In the genomic region with DNA sequence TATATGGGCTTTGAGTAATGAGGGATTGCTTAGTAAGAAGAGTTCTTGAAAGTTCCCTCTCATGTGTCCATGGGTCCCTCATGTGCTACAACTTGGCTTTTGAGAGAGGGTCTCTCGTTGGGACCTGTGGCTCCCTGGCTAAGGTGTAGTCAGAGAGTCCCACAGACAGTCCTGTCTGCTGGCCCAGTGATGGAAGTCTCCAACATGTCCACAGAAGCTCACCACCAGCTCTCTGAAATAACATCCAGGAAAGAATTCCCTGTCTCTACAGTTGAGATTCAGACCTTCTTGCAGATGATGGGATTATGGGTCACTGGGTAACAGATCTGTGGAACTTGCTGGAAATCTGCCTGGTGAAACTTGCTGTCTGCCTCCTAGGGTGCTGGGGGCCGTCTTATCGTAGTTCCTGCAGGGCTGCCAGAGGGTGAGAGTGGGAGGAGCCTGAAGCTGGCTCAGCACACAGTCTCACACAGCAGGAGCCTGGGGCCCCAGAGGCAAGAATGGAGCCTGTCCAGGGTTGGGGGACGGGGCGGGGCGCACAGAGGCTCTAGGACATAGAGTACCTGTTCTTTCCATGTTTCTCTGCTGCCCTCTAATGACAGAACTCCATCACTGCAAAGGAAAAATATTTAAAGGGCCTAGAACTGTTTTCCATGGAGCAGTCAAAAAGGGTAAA, we compare ENCODE assay signal across 7 mouse cellular contexts. TPM values are rescaled to one million over a fixed set of nuclear protein-coding genes. Genes with fewer than 3 reads are reported as not detected.
DNase-seq lines count a peak whose midpoint lies in the region; ATAC-seq and TF ChIP-seq lines count a peak whose summit lies in the region.

No protein-coding gene starts in this region.

- peak; percentile 83 for TF ChIP-seq CTCF in heart, adult 2 months (IDR thresholded peaks at IDR 0.05)
- TF ChIP-seq CTCF in kidney, adult 2 months (conservative IDR thresholded peaks at IDR 0.05; ENCODE audit: insufficient read depth, insufficient read length, low read depth, low read length) = peak; percentile 56

- ATAC-seq in embryonic facial prominence, embryonic 13.5 days (ENCODE audit: insufficient number of reproducible peaks, insufficient read depth, low FRiP score, low TSS enrichment, low read depth) = peak; percentile 95
- peak; percentile 94 for ATAC-seq in limb, embryonic 13.5 days (ENCODE audit: low FRiP score, low read depth)
- ATAC-seq in midbrain, embryonic 15.5 days (replicated peaks) = peak; percentile 86

- peak overlapping the region; percentile 66; the same call in 1 of the 2 replicates for H3K27ac ChIP-seq in embryonic facial prominence, embryonic 13.5 days
- peak overlapping the region; percentile 57 for H3K27ac ChIP-seq in heart, adult 2 months
- 0 out of 2 replicates have a peak overlapping the region, but pooled peaks have one; percentile 0 for H3K27ac ChIP-seq in kidney, adult 2 months (ENCODE audit: insufficient read depth, low read depth, low read length)
- H3K27ac ChIP-seq in limb, embryonic 13.5 days = peak overlapping the region; percentile 77; the same call in 1 of the 2 replicates
- H3K27ac ChIP-seq in midbrain, embryonic 15.5 days = no peak overlapping the region

- H3K4me2 ChIP-seq in embryonic facial prominence, embryonic 13.5 days = peak overlapping the region; percentile 52
- H3K4me2 ChIP-seq in limb, embryonic 13.5 days (replicated peaks) = peak overlapping the region; percentile 55
- peak overlapping the region; percentile 48 for H3K4me2 ChIP-seq in midbrain, embryonic 15.5 days

- no peaks in the 10 kb centered on the region for H3K9me3 ChIP-seq in embryonic facial prominence, embryonic 13.5 days
- H3K9me3 ChIP-seq in limb, embryonic 13.5 days = no peaks in the 10 kb centered on the region
- no peaks in the 10 kb centered on the region for H3K9me3 ChIP-seq in midbrain, embryonic 15.5 days

- H3K4me1 ChIP-seq in embryonic facial prominence, embryonic 13.5 days = peaks cover 6% of the 10 kb centered on the region
- peaks cover 12% of the 10 kb centered on the region for H3K4me1 ChIP-seq in heart, adult 2 months (ENCODE audit: control insufficient read depth, insufficient read depth, low read length)
- H3K4me1 ChIP-seq in kidney, adult 2 months (ENCODE audit: control insufficient read depth, insufficient read depth, low read length) = no peaks in the 10 kb centered on the region; the same call in 1 of the 2 replicates
- peaks cover 6% of the 10 kb centered on the region for H3K4me1 ChIP-seq in limb, embryonic 13.5 days
- H3K4me1 ChIP-seq in midbrain, embryonic 15.5 days = peaks cover 7% of the 10 kb centered on the region

- 0 out of 2 replicates have a peak, but pooled peaks have one; percentile 14 for TF ChIP-seq POLR2A in heart, adult 2 months (IDR thresholded peaks at IDR 0.05; ENCODE audit: insufficient read depth, low read depth, low read length)
- no peak for TF ChIP-seq POLR2A in kidney, adult 2 months (IDR thresholded peaks at IDR 0.05; ENCODE audit: low read depth, low read length)

- intact Hi-C loops in heart, adult 2 months (cut with DNase I) = loop anchor here (1.0 to 5.0 kb wide), 2 partner anchors 52 to 303 kb away; a partner anchor contains a TSS

- no peaks in the 10 kb centered on the region for H3K27me3 ChIP-seq in embryonic facial prominence, embryonic 13.5 days
- H3K27me3 ChIP-seq in heart, adult 2 months (ENCODE audit: control insufficient read depth, insufficient read depth, low read length) = no peaks in the 10 kb centered on the region
- H3K27me3 ChIP-seq in kidney, adult 2 months (replicated peaks; ENCODE audit: control insufficient read depth, insufficient read depth, low read length) = no peaks in the 10 kb centered on the region
- 0 out of 2 replicates have a peak, but pooled peaks cover 3% of the 10 kb centered on the region for H3K27me3 ChIP-seq in limb, embryonic 13.5 days
- H3K27me3 ChIP-seq in midbrain, embryonic 15.5 days (replicated peaks) = no peaks in the 10 kb centered on the region

- WGBS in embryonic facial prominence, embryonic 13.5 days = 11% methylated on average over 6 of the region's 6 CpGs
- 4% methylated on average over 6 of the region's 6 CpGs for WGBS in heart, adult 2 months
- WGBS in kidney, adult 2 months = 7% methylated on average over 6 of the region's 6 CpGs
- 11% methylated on average over 6 of the region's 6 CpGs for WGBS in limb, embryonic 13.5 days
- WGBS in midbrain, embryonic 15.5 days = 10% methylated on average over 6 of the region's 6 CpGs

- H3K9ac ChIP-seq in embryonic facial prominence, embryonic 13.5 days = no peak overlapping the region
- no peak overlapping the region for H3K9ac ChIP-seq in heart, adult 2 months (ENCODE audit: low read depth, low read length)
- no peak overlapping the region for H3K9ac ChIP-seq in limb, embryonic 13.5 days
- 0 out of 2 replicates have a peak overlapping the region, but pooled peaks have one; percentile 31 for H3K9ac ChIP-seq in midbrain, embryonic 15.5 days

- H3K36me3 ChIP-seq in embryonic facial prominence, embryonic 13.5 days = no peaks in the 10 kb centered on the region
- H3K36me3 ChIP-seq in heart, adult 2 months (ENCODE audit: control insufficient read depth, insufficient read depth, low read length) = no peaks in the 10 kb centered on the region
- H3K36me3 ChIP-seq in kidney, adult 2 months (ENCODE audit: control insufficient read depth, insufficient read depth, low read length) = no peaks in the 10 kb centered on the region
- H3K36me3 ChIP-seq in limb, embryonic 13.5 days = no peaks in the 10 kb centered on the region
- H3K36me3 ChIP-seq in midbrain, embryonic 15.5 days (replicated peaks) = no peaks in the 10 kb centered on the region

- H3K4me3 ChIP-seq in embryonic facial prominence, embryonic 13.5 days = peak overlapping the region; percentile 22; the same call in 1 of the 2 replicates
- peak overlapping the region; percentile 28; the same call in 1 of the 2 replicates for H3K4me3 ChIP-seq in heart, adult 2 months
- H3K4me3 ChIP-seq in kidney, adult 2 months (ENCODE audit: insufficient read depth, low read depth, low read length) = no peak overlapping the region
- H3K4me3 ChIP-seq in limb, embryonic 13.5 days = no peak overlapping the region
- peak overlapping the region; percentile 26 for H3K4me3 ChIP-seq in midbrain, embryonic 15.5 days

- TF ChIP-seq EP300 in heart, adult 2 months (IDR thresholded peaks at IDR 0.05; ENCODE audit: insufficient read depth, low read depth, low read length) = peak; percentile 58; the same call in 1 of the 2 replicates

- no peaks in the 10 kb centered on the region for H3K79me2 ChIP-seq in heart, adult 2 months (replicated peaks; ENCODE audit: control insufficient read depth, insufficient read depth, low read length)

- DNase-seq in adrenal gland, postnatal 25 days = peak; percentile 82
- DNase-seq in heart, adult 2 months = peak; percentile 89 to 92
- peak; percentile 96 for DNase-seq in kidney, adult 2 months
- DNase-seq in spleen, adult 18-20 months = peak; percentile 60 to 61

RNA-seq across cellular contexts. Expression of a gene that starts 7.3 kb away (rescaled TPM):
- 18.9 and 19.0 TPM in 2 replicates for total RNA-seq in adrenal gland, postnatal 25 days (2021)
- 18.8 and 20.0 TPM in 2 replicates for polyA plus RNA-seq in embryonic facial prominence, embryonic 13.5 days (2015; fragmentation: Nextera tagmentation; extraction: Ambion mirVana)
- 1 to 10 TPM; 6.9 to 8.5 TPM for total RNA-seq in heart, adult 2 months (2021)
- polyA plus RNA-seq in heart, adult 2 months (2012; rRNA removed) = 2.7 and 4.3 TPM in 2 replicates
- polyA plus RNA-seq in kidney, adult 2 months (2012; rRNA removed) = 6.3 and 7.2 TPM in 2 replicates
- polyA plus RNA-seq in limb, embryonic 13.5 days (2015; fragmentation: Nextera tagmentation; extraction: Ambion mirVana) = 20.3 and 21.8 TPM in 2 replicates
- 7.1 and 8.1 TPM in 2 replicates for polyA plus RNA-seq in midbrain, embryonic 15.5 days (2015; fragmentation: Nextera tagmentation; extraction: Ambion mirVana)

RNA-seq across cellular contexts. Expression of a gene that starts 32.1 kb away (rescaled TPM):
- total RNA-seq in adrenal gland, postnatal 25 days (2021) = not detected in 2 replicates
- polyA plus RNA-seq in embryonic facial prominence, embryonic 13.5 days (2015; fragmentation: Nextera tagmentation; extraction: Ambion mirVana) = not detected in 2 replicates
- total RNA-seq in heart, adult 2 months (2021) = not detected
- 1.1 TPM in 1 of 2 replicates, not detected in the other for polyA plus RNA-seq in heart, adult 2 months (2012; rRNA removed)
- 0.46 TPM in 1 of 2 replicates, not detected in the other for polyA plus RNA-seq in kidney, adult 2 months (2012; rRNA removed)
- polyA plus RNA-seq in limb, embryonic 13.5 days (2015; fragmentation: Nextera tagmentation; extraction: Ambion mirVana) = not detected in 2 replicates
- polyA plus RNA-seq in midbrain, embryonic 15.5 days (2015; fragmentation: Nextera tagmentation; extraction: Ambion mirVana) = not detected in 2 replicates

RNA-seq across cellular contexts. Expression of a gene that starts 34.9 kb away (rescaled TPM):
- total RNA-seq in adrenal gland, postnatal 25 days (2021) = 25.8 and 53.9 TPM in 2 replicates
- 17.4 and 18.9 TPM in 2 replicates for polyA plus RNA-seq in embryonic facial prominence, embryonic 13.5 days (2015; fragmentation: Nextera tagmentation; extraction: Ambion mirVana)
- 10 to 100 TPM; 20.0 to 25.0 TPM for total RNA-seq in heart, adult 2 months (2021)
- polyA plus RNA-seq in heart, adult 2 months (2012; rRNA removed) = 45.5 and 54.8 TPM in 2 replicates
- 97.0 and 104 TPM in 2 replicates for polyA plus RNA-seq in kidney, adult 2 months (2012; rRNA removed)
- polyA plus RNA-seq in limb, embryonic 13.5 days (2015; fragmentation: Nextera tagmentation; extraction: Ambion mirVana) = 28.9 and 29.3 TPM in 2 replicates
- 28.3 and 29.3 TPM in 2 replicates for polyA plus RNA-seq in midbrain, embryonic 15.5 days (2015; fragmentation: Nextera tagmentation; extraction: Ambion mirVana)

RNA-seq across cellular contexts. Expression of a gene that starts 57.2 kb away (rescaled TPM):
- total RNA-seq in adrenal gland, postnatal 25 days (2021) = 16.7 and 19.1 TPM in 2 replicates
- 10.3 and 11.2 TPM in 2 replicates for polyA plus RNA-seq in embryonic facial prominence, embryonic 13.5 days (2015; fragmentation: Nextera tagmentation; extraction: Ambion mirVana)
- total RNA-seq in heart, adult 2 months (2021) = 10 to 100 TPM in 1 of 2 experiments, 1 to 10 TPM in 1; 9.0 to 10.3 TPM
- 2.9 and 5.0 TPM in 2 replicates for polyA plus RNA-seq in heart, adult 2 months (2012; rRNA removed)
- 3.8 and 4.0 TPM in 2 replicates for polyA plus RNA-seq in kidney, adult 2 months (2012; rRNA removed)
- 10.3 and 10.8 TPM in 2 replicates for polyA plus RNA-seq in limb, embryonic 13.5 days (2015; fragmentation: Nextera tagmentation; extraction: Ambion mirVana)
- 5.4 and 6.5 TPM in 2 replicates for polyA plus RNA-seq in midbrain, embryonic 15.5 days (2015; fragmentation: Nextera tagmentation; extraction: Ambion mirVana)

Comparison
In these comparisons a context has a peak if more than half of its experiments do, and no peak if none do; other contexts are left out.
1. H3K4me3 ChIP-seq: peak in embryonic facial prominence, embryonic 13.5 days (single experiment), heart, adult 2 months (single experiment) and midbrain, embryonic 15.5 days (single experiment); none in kidney, adult 2 months (single experiment) and limb, embryonic 13.5 days (single experiment).
2. Peak in every context shown above with its lines, with median percentiles within 50 percentile points of each other: DNase-seq, ATAC-seq and H3K4me2 ChIP-seq.